Mouse (Mus musculus) hindbrain, embryonic 16.5 days (tissue): ENCODE measurements around the gene Zfp365. TPM values are rescaled to one million over a fixed set of nuclear protein-coding genes. Genes with fewer than 3 reads are reported as not detected.
A peak's percentile ranks its signal among the peaks of the same experiment; 100 is the strongest.

Experiments used
- ATAC-seq: fragments of 200-750 bp; cut with Nextera tagmentation; 2 replicates; pipeline ENCODE4 v1.8.0; 2017; ENCODE audit warnings: moderate TSS enrichment, moderate library complexity
- H3K27ac ChIP-seq: fragments of 300-500 bp; sonication (generic); 2 replicates; pipeline ENCODE4 v1.5.1; 2014; ENCODE audit warnings: low read depth, mild to moderate bottlenecking, control low read depth, low read length, moderate library complexity
- H3K27me3 ChIP-seq: fragments of 300-500 bp; sonication (generic); replicated peaks from 2 replicates; pipeline ENCODE4 v1.6.1; 2014; ENCODE audit warnings: low read length; ENCODE audit not compliant: control insufficient read depth, insufficient read depth
- H3K36me3 ChIP-seq: fragments of 300-500 bp; sonication (generic); 2 replicates; pipeline ENCODE4 v1.6.1; 2014; ENCODE audit warnings: mild to moderate bottlenecking, low read length, moderate library complexity, mixed read lengths; ENCODE audit not compliant: control insufficient read depth, insufficient read depth
- H3K4me1 ChIP-seq: fragments of 300-500 bp; sonication (generic); 2 replicates; pipeline ENCODE4 v1.6.1; 2014; ENCODE audit warnings: low read depth, low read length; ENCODE audit not compliant: control insufficient read depth, insufficient read depth
- H3K4me2 ChIP-seq: fragments of 300-500 bp; sonication (generic); 2 replicates; pipeline ENCODE4 v1.6.1; 2014; ENCODE audit warnings: mild to moderate bottlenecking, low read length, control low read depth, moderate library complexity
- H3K4me3 ChIP-seq: fragments of 300-500 bp; sonication (generic); 2 replicates; pipeline ENCODE4 v1.5.1; 2014; ENCODE audit warnings: mild to moderate bottlenecking, low read length, control low read depth, moderate library complexity
- H3K9ac ChIP-seq: fragments of 300-500 bp; sonication (generic); 2 replicates; pipeline ENCODE4 v1.6.1; 2014; ENCODE audit warnings: low read depth, mild to moderate bottlenecking, control low read depth, low read length, moderate library complexity
- H3K9me3 ChIP-seq: fragments of 300-500 bp; sonication (generic); 2 replicates; pipeline ENCODE4 v1.6.1; 2014; ENCODE audit warnings: mild to moderate bottlenecking, low read length, moderate library complexity; ENCODE audit not compliant: control insufficient read depth
- WGBS: fragments of 180-500 bp; shearing (Covaris S2); extraction: QIAGEN DNeasy Blood & Tissue Kit; methylation state at CpG from one replicate; pipeline ENCODE4 v1.1.7; 2014; 5-methylcytosine and 5-hydroxymethylcytosine counted together
- polyA plus RNA-seq: library from polyadenylated mRNA; unstranded; fragments of >200 nt; fragmentation: Nextera tagmentation; extraction: Ambion mirVana; gene quantifications from 2 replicates; pipeline ENCODE4 v1.2.1, GENCODE M21; 2015

Gene Zfp365
- polyA plus RNA-seq, 1 experiment from 2014 or later: 7.5 TPM

DNA sequence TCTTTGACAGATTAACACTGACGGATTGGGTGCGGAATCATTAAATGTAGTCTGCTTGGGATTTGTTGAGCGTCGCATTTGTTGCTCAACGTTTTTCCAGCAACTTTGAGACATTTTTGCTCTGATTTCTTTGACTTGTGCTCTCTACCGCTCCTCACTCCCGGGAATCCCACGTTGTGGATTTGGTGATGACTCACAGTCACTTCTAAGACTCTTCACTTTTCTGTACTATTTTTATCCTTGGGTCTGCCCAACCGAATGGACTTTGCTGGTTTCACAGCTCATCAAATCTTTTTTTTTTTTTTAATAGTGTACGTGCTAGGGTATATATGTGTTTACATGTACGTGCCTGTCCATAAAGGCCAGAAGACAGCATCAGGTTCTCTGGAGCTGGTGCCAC lies 20.3 kb upstream of the Zfp365 start:
- H3K27me3 ChIP-seq: no peaks in the 10 kb centered on the region
- H3K9me3 ChIP-seq: no peaks in the 10 kb centered on the region
- H3K4me3 ChIP-seq: no peak overlapping the region
- H3K9ac ChIP-seq: no peak overlapping the region
- no peaks in the 10 kb centered on the region for H3K4me1 ChIP-seq
- WGBS: 92% methylated on average over 11 of the region's 11 CpGs
- no peak overlapping the region for H3K4me2 ChIP-seq
- no peak for ATAC-seq
- no peaks in the 10 kb centered on the region for H3K36me3 ChIP-seq
- H3K27ac ChIP-seq: no peak overlapping the region

DNA sequence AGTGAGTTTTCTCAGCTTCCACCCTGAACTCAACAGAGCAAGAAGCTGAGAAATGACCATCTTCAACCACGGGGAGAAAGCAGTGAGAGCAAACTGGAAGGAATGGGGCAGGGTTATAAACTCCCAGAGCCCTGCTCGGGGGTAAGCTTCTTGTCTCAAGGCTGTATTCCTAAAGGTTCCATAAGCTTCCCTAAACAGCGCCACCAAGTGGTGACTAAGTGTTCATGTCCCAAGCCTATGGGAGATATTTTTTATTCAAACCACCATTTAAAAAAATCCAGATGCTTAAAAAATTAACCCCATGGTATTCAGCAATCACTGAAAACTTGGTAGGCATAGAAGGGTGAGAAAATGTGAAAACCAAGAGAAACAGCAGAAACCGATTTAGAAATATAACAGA lies 18.9 kb upstream of the Zfp365 start:
- H3K9me3 ChIP-seq: no peaks in the 10 kb centered on the region
- H3K36me3 ChIP-seq: no peaks in the 10 kb centered on the region
- H3K9ac ChIP-seq: no peak overlapping the region
- no peak overlapping the region for H3K4me3 ChIP-seq
- no peaks in the 10 kb centered on the region for H3K27me3 ChIP-seq
- no peak overlapping the region for H3K27ac ChIP-seq
- no peak for ATAC-seq
- no peaks in the 10 kb centered on the region for H3K4me1 ChIP-seq
- WGBS: 86% methylated on average over 4 of the region's 4 CpGs
- no peak overlapping the region for H3K4me2 ChIP-seq

DNA sequence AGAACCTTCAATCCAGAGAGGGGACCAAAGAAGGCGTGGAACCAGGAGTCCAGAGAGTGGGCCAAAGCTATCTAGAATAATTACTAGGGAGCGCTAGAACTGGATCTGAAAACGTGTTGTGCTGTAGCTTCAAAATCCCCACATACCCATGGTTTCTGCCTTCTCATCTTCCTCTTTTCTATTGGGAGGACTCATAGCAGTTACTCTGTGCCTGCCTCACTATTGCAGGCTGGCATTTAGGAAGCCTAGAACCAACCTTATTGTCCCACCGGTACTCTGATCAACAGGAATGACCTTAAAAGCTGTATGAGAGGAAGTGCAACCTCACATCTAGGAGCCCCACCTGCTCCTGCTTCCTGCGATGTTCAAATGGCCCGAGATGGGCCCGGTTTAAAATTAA lies 16.1 kb upstream of the Zfp365 start:
- WGBS: 89% methylated on average over 7 of the region's 7 CpGs
- Histone ChIP-seq H3K27ac (no peak overlapping the region), H3K9me3 (no peaks in the 10 kb centered on the region; the same call in 1 of the 2 replicates), H3K9ac (no peak overlapping the region), H3K27me3 (no peaks in the 10 kb centered on the region), H3K4me1 (no peaks in the 10 kb centered on the region), H3K36me3 (no peaks in the 10 kb centered on the region), H3K4me3 (no peak overlapping the region), H3K4me2 (no peak overlapping the region)
- ATAC-seq: no peak

DNA sequence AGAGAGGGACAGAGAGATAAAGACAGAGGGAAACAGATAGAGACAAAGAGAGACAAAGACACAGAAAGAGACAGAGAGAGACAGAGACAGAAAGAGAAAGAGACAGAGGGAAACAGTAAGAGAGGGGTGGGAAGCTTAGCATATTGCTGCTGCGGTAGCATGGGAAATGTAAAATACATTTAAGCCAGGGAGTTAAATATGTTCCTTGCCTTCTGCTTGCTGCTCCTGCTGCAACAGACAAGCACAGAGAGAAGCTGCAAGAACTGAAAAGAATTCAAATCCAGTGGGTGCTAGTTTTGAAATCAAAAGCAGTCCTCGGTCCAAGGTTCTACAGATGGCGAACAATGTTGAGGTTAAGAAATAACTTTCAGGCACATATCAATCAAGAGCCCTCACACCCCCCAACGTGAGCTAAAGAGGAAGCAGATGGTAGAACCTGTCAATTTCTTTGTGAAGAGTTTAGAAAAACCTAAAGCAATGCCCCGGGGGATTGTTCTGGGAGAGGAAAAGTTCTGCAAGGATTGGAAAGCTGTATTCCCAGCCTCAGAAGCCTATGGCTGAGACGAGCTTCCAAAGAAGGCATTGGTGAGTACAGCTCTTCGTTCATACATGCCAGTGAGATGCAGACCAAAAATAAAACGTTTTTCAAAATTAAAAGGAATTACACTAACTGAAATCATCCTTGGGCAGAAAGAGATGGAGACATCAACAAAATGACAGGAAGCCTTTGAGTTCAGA lies 15.4 kb upstream of the Zfp365 start:
- Histone ChIP-seq H3K4me3 (no peak overlapping the region), H3K4me2 (no peak overlapping the region), H3K36me3 (no peaks in the 10 kb centered on the region), H3K27me3 (no peaks in the 10 kb centered on the region), H3K9ac (no peak overlapping the region), H3K9me3 (no peaks in the 10 kb centered on the region; the same call in 1 of the 2 replicates), H3K27ac (no peak overlapping the region), H3K4me1 (no peaks in the 10 kb centered on the region)
- no peak for ATAC-seq
- WGBS: 69% methylated on average over 8 of the region's 8 CpGs

DNA sequence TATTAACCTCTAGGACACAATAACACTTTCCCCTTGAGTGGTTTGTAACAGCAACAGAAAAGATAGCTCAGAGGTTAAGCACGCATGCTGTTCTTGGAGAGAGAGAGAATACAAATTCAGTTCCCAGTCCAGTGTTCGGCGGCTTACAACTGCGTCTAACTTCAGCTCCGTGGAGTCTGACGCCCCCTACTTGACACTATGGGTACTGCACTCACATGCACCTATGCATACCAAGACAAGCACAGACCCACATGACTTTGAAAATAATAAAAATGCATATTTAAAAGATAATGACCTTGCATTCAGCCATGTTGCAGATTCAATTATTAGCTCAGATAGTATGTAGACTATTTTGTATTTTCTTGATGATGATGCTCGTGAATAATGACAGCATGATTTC lies 11.6 kb upstream of the Zfp365 start:
- H3K9me3 ChIP-seq: no peaks in the 10 kb centered on the region; the same call in 1 of the 2 replicates
- no peaks in the 10 kb centered on the region for H3K36me3 ChIP-seq
- WGBS: 53% methylated on average over 7 of the region's 7 CpGs
- no peak overlapping the region for H3K9ac ChIP-seq
- no peak for ATAC-seq
- H3K4me1 ChIP-seq: no peaks in the 10 kb centered on the region
- no peak overlapping the region for H3K4me2 ChIP-seq
- no peak overlapping the region for H3K27ac ChIP-seq
- H3K4me3 ChIP-seq: no peak overlapping the region
- no peaks in the 10 kb centered on the region for H3K27me3 ChIP-seq

GRCm38 (mm10) chr10:67921777-67922176 lies 9.3 kb upstream of the Zfp365 start:
- no peak overlapping the region for H3K4me3 ChIP-seq
- no peak overlapping the region for H3K9ac ChIP-seq
- no peaks in the 10 kb centered on the region for H3K36me3 ChIP-seq
- peaks cover 2% of the 10 kb centered on the region; the same call in 1 of the 2 replicates for H3K4me1 ChIP-seq
- H3K27ac ChIP-seq: no peak overlapping the region
- no peak for ATAC-seq
- WGBS: 87% methylated on average over 6 of the region's 6 CpGs
- H3K4me2 ChIP-seq: no peak overlapping the region
- no peaks in the 10 kb centered on the region; the same call in 1 of the 2 replicates for H3K9me3 ChIP-seq
- H3K27me3 ChIP-seq: no peaks in the 10 kb centered on the region

DNA sequence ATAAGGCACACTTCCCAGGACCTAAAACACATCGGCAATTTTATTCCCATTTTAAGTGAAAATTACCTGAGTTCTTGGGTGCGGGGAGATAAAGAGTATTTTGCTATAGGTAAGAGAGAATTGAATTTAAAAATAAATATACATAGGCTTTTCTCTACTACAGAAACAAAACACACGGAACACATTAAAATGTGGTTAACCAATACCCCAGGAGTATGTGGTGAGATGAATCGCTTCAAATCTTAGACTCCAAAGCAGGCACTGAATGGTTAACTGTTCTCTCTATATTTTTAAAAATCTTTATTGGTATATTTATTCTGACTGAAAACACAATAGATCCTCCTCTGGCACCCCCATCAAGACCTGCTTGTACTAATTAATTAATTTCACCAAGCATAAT lies 7.2 kb upstream of the Zfp365 start:
- no peak overlapping the region for H3K9ac ChIP-seq
- WGBS: 95% methylated on average over 4 of the region's 4 CpGs
- H3K27ac ChIP-seq: no peak overlapping the region
- H3K9me3 ChIP-seq: no peaks in the 10 kb centered on the region; the same call in 1 of the 2 replicates
- H3K4me3 ChIP-seq: no peak overlapping the region
- H3K4me2 ChIP-seq: no peak overlapping the region
- ATAC-seq: no peak
- H3K36me3 ChIP-seq: no peaks in the 10 kb centered on the region
- H3K4me1 ChIP-seq: peaks cover 2% of the 10 kb centered on the region; the same call in 1 of the 2 replicates
- H3K27me3 ChIP-seq: no peaks in the 10 kb centered on the region

GRCm38 (mm10) chr10:67918194-67918899 lies 5.9 kb upstream of the Zfp365 start:
- no peak overlapping the region for H3K27ac ChIP-seq
- H3K36me3 ChIP-seq: no peaks in the 10 kb centered on the region
- no peak overlapping the region for H3K4me2 ChIP-seq
- peaks cover 2% of the 10 kb centered on the region; the same call in 1 of the 2 replicates for H3K4me1 ChIP-seq
- H3K4me3 ChIP-seq: no peak overlapping the region
- no peaks in the 10 kb centered on the region for H3K27me3 ChIP-seq
- no peaks in the 10 kb centered on the region for H3K9me3 ChIP-seq
- 0 out of 2 replicates have a peak, but pooled peaks have one; percentile 56 for ATAC-seq
- H3K9ac ChIP-seq: no peak overlapping the region
- 67% methylated on average over 4 of the region's 4 CpGs for WGBS

DNA sequence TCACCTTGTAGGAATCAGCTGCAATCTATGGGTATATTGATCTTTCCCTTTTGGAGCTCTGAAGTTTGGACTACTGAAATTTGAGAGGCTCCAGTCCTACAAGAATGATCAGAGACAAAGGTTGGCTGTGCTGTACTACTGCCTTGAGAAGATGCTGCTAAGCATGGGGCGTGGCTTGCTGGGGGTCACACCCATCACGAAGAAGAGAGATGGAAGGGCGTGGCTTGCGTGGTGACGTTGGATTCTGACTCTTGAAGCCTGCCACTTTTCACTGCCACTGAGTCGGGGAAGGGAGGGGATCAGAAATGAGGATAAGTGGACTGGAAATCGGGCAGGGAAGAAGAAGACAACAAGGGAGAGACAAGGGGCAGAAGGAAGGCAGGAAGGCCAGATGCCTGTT lies 4.9 kb upstream of the Zfp365 start:
- 64% methylated on average over 7 of the region's 7 CpGs for WGBS
- H3K4me2 ChIP-seq: no peak overlapping the region
- ATAC-seq: no peak
- no peak overlapping the region for H3K27ac ChIP-seq
- H3K27me3 ChIP-seq: no peaks in the 10 kb centered on the region
- H3K36me3 ChIP-seq: no peaks in the 10 kb centered on the region
- H3K9ac ChIP-seq: no peak overlapping the region
- no peaks in the 10 kb centered on the region for H3K9me3 ChIP-seq
- H3K4me3 ChIP-seq: no peak overlapping the region
- H3K4me1 ChIP-seq: peaks cover 2% of the 10 kb centered on the region; the same call in 1 of the 2 replicates
